Mouse (Mus musculus) heart, embryonic 14.5 days (tissue): Measurements from ENCODE around the gene Morn1. TPM values are rescaled to one million over a fixed set of nuclear protein-coding genes. Genes with fewer than 3 reads are reported as not detected.

Experiments
- ATAC-seq: fragments of 200-750 bp; cut with Nextera tagmentation; 2 replicates; pipeline ENCODE4 v1.8.0; 2017; ENCODE audit warnings: low read depth, moderate TSS enrichment; ENCODE audit not compliant: insufficient number of reproducible peaks, insufficient read depth, low FRiP score
- H3K27ac ChIP-seq, 2 experiments: fragments of 200-500 bp in 1 of 2; fragments of 300-500 bp in 1 of 2; sonication (generic) in 1 of 2; replicated peaks in 1 of 2; 2 replicates each; pipeline ENCODE4 v1.5.1; 2012 to 2014; ENCODE audit warnings: low read depth in 2 of 2, low read length in 2 of 2, control low read depth in 1 of 2, mild to moderate bottlenecking in 1 of 2, mixed read lengths in 1 of 2; ENCODE audit not compliant: control insufficient read depth in 1 of 2, insufficient read depth in 1 of 2
- H3K27me3 ChIP-seq: fragments of 300-500 bp; sonication (generic); 2 replicates; pipeline ENCODE4 v1.6.1; 2014; ENCODE audit warnings: mild to moderate bottlenecking, low read length, control low read depth; ENCODE audit not compliant: control insufficient read depth, insufficient read depth
- H3K36me3 ChIP-seq: fragments of 300-500 bp; sonication (generic); 2 replicates; pipeline ENCODE4 v1.6.1; 2014; ENCODE audit warnings: mild to moderate bottlenecking, control low read depth, low read length, mixed read lengths; ENCODE audit not compliant: control insufficient read depth, insufficient read depth
- H3K4me1 ChIP-seq, 2 experiments: fragments of 200-500 bp in 1 of 2; fragments of 300-500 bp in 1 of 2; sonication (generic) in 1 of 2; 2 replicates each; pipeline ENCODE4 v1.6.1; 2012 to 2014; ENCODE audit warnings: low read length in 2 of 2, control low read depth in 1 of 2, mixed read lengths in 1 of 2; ENCODE audit not compliant: control insufficient read depth in 2 of 2, insufficient read depth in 2 of 2
- H3K4me2 ChIP-seq: fragments of 300-500 bp; sonication (generic); 2 replicates; pipeline ENCODE4 v1.6.1; 2014; ENCODE audit warnings: mild to moderate bottlenecking, low read length
- H3K4me3 ChIP-seq, 2 experiments: fragments of 200-500 bp in 1 of 2; fragments of 300-500 bp in 1 of 2; sonication (generic) in 1 of 2; 2 replicates each; pipeline ENCODE4 v1.5.1; 2012 to 2014; ENCODE audit warnings: low read length in 2 of 2, mild to moderate bottlenecking in 2 of 2, control low read depth in 1 of 2, low read depth in 1 of 2, moderate library complexity in 1 of 2; ENCODE audit not compliant: control insufficient read depth in 1 of 2, insufficient read depth in 1 of 2
- H3K9ac ChIP-seq: fragments of 300-500 bp; sonication (generic); 2 replicates; pipeline ENCODE4 v1.6.1; 2014; ENCODE audit warnings: mild to moderate bottlenecking, low read length
- H3K9me3 ChIP-seq: fragments of 300-500 bp; sonication (generic); 2 replicates; pipeline ENCODE4 v1.6.1; 2016; ENCODE audit warnings: low read length, control low read depth; ENCODE audit not compliant: control insufficient read depth
- WGBS: fragments of 180-500 bp; shearing (Covaris S2); extraction: QIAGEN DNeasy Blood & Tissue Kit; methylation state at CpG from one replicate; pipeline ENCODE4 v1.1.7; 2014; 5-methylcytosine and 5-hydroxymethylcytosine counted together
- polyA plus RNA-seq: library from polyadenylated mRNA; unstranded; fragments of >200 nt; fragmentation: Nextera tagmentation; extraction: Ambion mirVana; gene quantifications from 2 replicates; pipeline ENCODE4 v1.2.1, GENCODE M21; 2014

Morn1 gene
- polyA plus RNA-seq, 1 experiment from 2014 or later = 2.5 TPM

DNA sequence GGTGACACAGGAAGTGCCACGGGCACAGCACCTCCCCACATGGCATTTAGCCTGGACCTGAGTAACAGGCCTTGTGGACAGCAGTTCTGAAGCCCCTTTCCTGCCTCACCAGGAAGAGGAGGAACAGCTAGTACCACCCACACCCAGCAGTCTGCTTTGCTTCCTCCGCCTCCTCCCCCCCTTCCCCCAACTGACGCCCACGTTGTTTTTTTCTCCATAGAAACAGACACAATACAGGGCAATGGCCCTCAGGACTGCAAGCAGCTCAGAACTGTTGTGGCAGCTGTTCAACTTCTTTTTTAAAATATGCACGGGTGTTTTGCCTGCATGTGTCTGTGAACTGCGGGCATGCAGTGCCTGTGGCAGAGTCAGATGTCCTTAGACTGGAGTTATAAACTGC is 91.9 kb downstream of the Morn1 start:
- H3K9me3 ChIP-seq = no peaks in the 10 kb centered on the region
- no peaks in the 10 kb centered on the region for H3K36me3 ChIP-seq
- WGBS = 6% methylated on average over 6 of the region's 6 CpGs
- H3K27me3 ChIP-seq = no peaks in the 10 kb centered on the region
- H3K9ac ChIP-seq = peak overlapping the region; percentile 39; the same call in 1 of the 2 replicates
- H3K4me3 ChIP-seq = no peak overlapping the region
- peak; percentile 54 for ATAC-seq
- peak overlapping the region; percentile 88 to 91 for H3K27ac ChIP-seq
- peak overlapping the region; percentile 42 for H3K4me2 ChIP-seq
- H3K4me1 ChIP-seq = peaks cover 63 to 76% of the 10 kb centered on the region in 2 experiments

DNA sequence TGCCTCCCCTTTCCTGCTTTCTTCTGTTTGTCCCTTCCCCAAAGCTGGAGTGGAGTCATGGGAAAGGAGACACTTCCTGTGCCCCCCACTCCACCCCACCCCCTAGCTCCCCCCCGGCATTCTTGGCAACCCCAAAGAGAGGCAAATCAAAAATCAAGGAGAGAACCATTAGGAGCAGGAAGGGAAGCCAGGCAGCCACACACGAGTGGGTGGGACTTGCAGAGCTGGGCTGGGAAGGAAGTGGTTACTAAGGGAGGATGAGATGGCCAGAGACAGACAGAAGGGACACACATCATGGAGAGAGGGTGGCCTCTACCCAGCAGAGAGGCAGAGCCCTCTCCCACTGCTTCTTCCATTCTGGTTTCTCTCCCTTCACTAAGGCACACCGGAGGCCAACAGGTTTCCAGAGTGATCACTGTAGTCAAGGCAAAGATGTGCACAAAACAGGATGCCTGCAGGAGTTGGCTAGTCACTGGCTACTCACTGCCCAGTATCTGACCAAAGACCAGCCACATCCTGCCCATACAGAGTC is 92.7 kb downstream of the Morn1 start:
- Histone ChIP-seq H3K9ac (peak overlapping the region; percentile 39), H3K9me3 (no peaks in the 10 kb centered on the region), H3K4me1 (peaks cover 62 to 73% of the 10 kb centered on the region in 2 experiments), H3K4me3 (no peak overlapping the region), H3K27ac (peak overlapping the region; percentile 88 to 91), H3K27me3 (no peaks in the 10 kb centered on the region), H3K36me3 (no peaks in the 10 kb centered on the region), H3K4me2 (peak overlapping the region; percentile 42)
- 36% methylated on average over 3 of the region's 3 CpGs for WGBS
- ATAC-seq = no peak

DNA sequence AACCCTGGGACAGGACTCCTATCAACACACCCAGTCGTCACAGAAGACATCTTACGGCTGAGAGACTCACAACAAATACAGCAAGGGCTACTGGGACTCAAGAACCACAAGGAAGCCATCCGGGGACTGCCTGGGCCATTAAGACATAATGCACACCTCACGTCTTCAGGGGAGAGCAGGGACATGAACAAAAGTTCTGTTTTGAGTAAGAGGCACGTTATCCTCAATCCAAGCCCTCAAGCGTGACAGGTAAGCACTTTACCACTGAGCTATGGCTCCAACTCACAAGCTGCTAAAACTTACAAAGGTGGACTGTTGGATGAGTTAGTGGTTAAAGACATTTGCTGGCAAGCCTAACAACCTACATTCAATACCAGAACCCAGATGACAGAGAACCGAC is 96.8 kb downstream of the Morn1 start:
- ATAC-seq = no peak
- Histone ChIP-seq H3K4me2 (no peak overlapping the region), H3K27ac (peak overlapping the region; percentile 90 to 92; a peak in 2 of 4 replicates), H3K36me3 (no peaks in the 10 kb centered on the region), H3K4me1 (peaks cover 60 to 72% of the 10 kb centered on the region in 2 experiments), H3K9me3 (no peaks in the 10 kb centered on the region), H3K27me3 (no peaks in the 10 kb centered on the region), H3K9ac (no peak overlapping the region), H3K4me3 (no peak overlapping the region)
- WGBS = 87% methylated on average over 7 of the region's 7 CpGs

- H3K27me3 ChIP-seq = no peaks in the 10 kb centered on the region
- H3K36me3 ChIP-seq = no peaks in the 10 kb centered on the region
- peak overlapping the region; percentile 90 to 92 for H3K27ac ChIP-seq
- ATAC-seq = peak; percentile 63; the same call in 1 of the 2 replicates
- WGBS = 19% methylated on average over 18 of the region's 18 CpGs
- peak overlapping the region; percentile 58 for H3K9ac ChIP-seq
- peak overlapping the region; percentile 57 for H3K4me2 ChIP-seq
- H3K4me3 ChIP-seq = no peak overlapping the region
- peaks cover 57 to 72% of the 10 kb centered on the region in 2 experiments for H3K4me1 ChIP-seq
- no peaks in the 10 kb centered on the region for H3K9me3 ChIP-seq
Measured at GRCm38 (mm10) chr4:155184248-155185070, 98.1 kb downstream of the Morn1 start.

DNA sequence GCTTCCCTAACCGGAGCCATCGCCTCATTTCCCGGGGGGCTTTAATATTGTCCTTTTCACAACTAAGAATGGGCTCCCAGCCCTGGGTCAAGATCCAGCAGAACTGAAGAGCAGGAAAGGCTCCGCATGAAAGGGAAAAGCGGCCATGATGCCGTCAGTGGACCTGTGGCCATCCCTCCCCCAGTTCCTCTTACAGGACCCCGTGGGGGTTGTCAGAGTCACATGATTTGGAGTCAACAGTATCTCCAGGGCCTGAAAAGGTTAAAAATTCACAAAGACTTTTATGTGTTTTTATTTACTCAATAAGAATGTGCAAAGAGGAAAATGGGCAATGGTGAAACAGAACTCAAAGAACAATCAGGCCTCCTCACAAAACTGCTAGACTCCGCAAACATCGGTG is 99.5 kb downstream of the Morn1 start:
- Histone ChIP-seq H3K4me1 (peaks cover 64 to 79% of the 10 kb centered on the region in 2 experiments), H3K4me3 (no peak overlapping the region), H3K9ac (no peak overlapping the region), H3K9me3 (no peaks in the 10 kb centered on the region), H3K27me3 (no peaks in the 10 kb centered on the region), H3K36me3 (no peaks in the 10 kb centered on the region), H3K27ac (peak overlapping the region in 1 of 2 experiments; percentile 92; a peak in 2 of 4 replicates), H3K4me2 (no peak overlapping the region)
- 87% methylated on average over 9 of the region's 9 CpGs for WGBS
- ATAC-seq = no peak

GRCm38 (mm10) chr4:155187192-155187674 is 100.9 kb downstream of the Morn1 start:
- H3K4me3 ChIP-seq = no peak overlapping the region
- H3K4me1 ChIP-seq = peaks cover 68 to 93% of the 10 kb centered on the region in 2 experiments
- H3K27me3 ChIP-seq = no peaks in the 10 kb centered on the region
- no peaks in the 10 kb centered on the region for H3K36me3 ChIP-seq
- ATAC-seq = peak; percentile 19; the same call in 1 of the 2 replicates
- no peak overlapping the region for H3K9ac ChIP-seq
- no peaks in the 10 kb centered on the region for H3K9me3 ChIP-seq
- H3K4me2 ChIP-seq = peak overlapping the region; percentile 5; the same call in 1 of the 2 replicates
- peak overlapping the region; percentile 53 to 57 for H3K27ac ChIP-seq
- 20% methylated on average over 3 of the region's 3 CpGs for whole genome bisulfite sequencing

DNA sequence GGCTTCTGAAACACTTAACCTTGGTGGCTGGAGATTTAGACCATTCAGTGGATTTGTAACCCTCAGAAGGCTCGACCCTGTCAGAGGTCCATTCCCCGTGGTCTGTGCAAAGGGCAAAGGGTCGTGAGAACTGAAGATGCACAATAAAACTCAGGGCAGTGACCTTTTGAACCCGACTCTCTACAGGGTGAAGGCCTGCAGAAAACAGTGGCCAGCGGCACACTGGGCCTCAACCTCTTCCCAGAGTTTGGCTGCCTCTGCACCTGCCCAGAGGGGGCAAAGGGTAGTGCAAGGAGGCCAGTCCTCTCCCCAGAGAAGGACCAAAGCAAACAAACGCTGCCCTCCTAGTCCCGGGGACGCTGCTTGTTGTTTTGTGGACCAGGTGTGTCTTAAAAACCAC is 102.0 kb downstream of the Morn1 start:
- H3K27ac ChIP-seq = peak overlapping the region; percentile 27 to 57
- H3K36me3 ChIP-seq = peaks cover 4% of the 10 kb centered on the region; the same call in 1 of the 2 replicates
- ATAC-seq = no peak
- no peak overlapping the region for H3K4me3 ChIP-seq
- no peaks in the 10 kb centered on the region for H3K27me3 ChIP-seq
- H3K4me2 ChIP-seq = no peak overlapping the region
- H3K4me1 ChIP-seq = peaks cover 66 to 94% of the 10 kb centered on the region in 2 experiments
- no peaks in the 10 kb centered on the region for H3K9me3 ChIP-seq
- 28% methylated on average over 8 of the region's 8 CpGs for WGBS
- 0 out of 2 replicates have a peak overlapping the region, but pooled peaks have one; percentile 13 for H3K9ac ChIP-seq
